Mouse (Mus musculus) limb, embryonic 14.5 days (tissue): ENCODE measurements at regions not wholly inside any gene's neighbourhood (a gene's known extent, or its start where the extent isn't known, plus 50 kb on each side); places are given as distances from the start of the nearest gene placed in this dataset.

Source experiments
- ATAC-seq: fragments of 200-750 bp; cut with Nextera tagmentation; 2 replicates; pipeline ENCODE4 v1.8.0; 2017; ENCODE audit warnings: low read depth, moderate number of reproducible peaks, moderate TSS enrichment; ENCODE audit not compliant: low FRiP score
- DNase-seq: peaks from one replicate; pipeline ENCODE4 v3.0.0-alpha.2; 2015; ENCODE audit warnings: low spot score
- H3K27ac ChIP-seq: fragments of 300-500 bp; sonication (generic); replicated peaks from 2 replicates; pipeline ENCODE4 v1.5.1; 2014; ENCODE audit warnings: low read depth, mild to moderate bottlenecking, low read length, moderate library complexity, mixed read lengths
- H3K27me3 ChIP-seq: fragments of 300-500 bp; sonication (generic); 2 replicates; pipeline ENCODE4 v1.6.1; 2014; ENCODE audit warnings: low read length, mixed read lengths; ENCODE audit not compliant: control insufficient read depth, insufficient read depth
- H3K36me3 ChIP-seq: fragments of 300-500 bp; sonication (generic); 2 replicates; pipeline ENCODE4 v1.6.1; 2014; ENCODE audit warnings: mild to moderate bottlenecking, low read length, moderate library complexity, mixed read lengths; ENCODE audit not compliant: control insufficient read depth, insufficient read depth
- H3K4me1 ChIP-seq: fragments of 300-500 bp; sonication (generic); 2 replicates; pipeline ENCODE4 v1.6.1; 2014; ENCODE audit warnings: antibody characterized with exemption, low read length, mixed read lengths; ENCODE audit not compliant: control insufficient read depth, insufficient read depth
- H3K4me2 ChIP-seq: fragments of 300-500 bp; sonication (generic); replicated peaks from 2 replicates; pipeline ENCODE4 v1.6.1; 2014; ENCODE audit warnings: low read depth, mild to moderate bottlenecking, low read length, moderate library complexity; ENCODE audit not compliant: severe bottlenecking
- H3K4me3 ChIP-seq: fragments of 300-500 bp; sonication (generic); replicated peaks from 2 replicates; pipeline ENCODE4 v1.5.1; 2014; ENCODE audit warnings: low read length
- H3K9ac ChIP-seq: fragments of 300-500 bp; sonication (generic); 2 replicates; pipeline ENCODE4 v1.6.1; 2014; ENCODE audit warnings: mild to moderate bottlenecking, low read depth, low read length, moderate library complexity; ENCODE audit not compliant: severe bottlenecking
- H3K9me3 ChIP-seq: fragments of 300-500 bp; sonication (generic); 2 replicates; pipeline ENCODE4 v1.6.1; 2016; ENCODE audit warnings: low read length; ENCODE audit not compliant: control insufficient read depth
- POLR2A ChIP-seq: fragments of 200-500 bp; IDR thresholded peaks from 2 replicates; pipeline ENCODE4 v1.8.0; 2012; ENCODE audit warnings: inconsistent platforms, mild to moderate bottlenecking, moderate library complexity, borderline replicate concordance; ENCODE audit not compliant: insufficient read depth, insufficient read length; ENCODE audit errors: extremely low read depth

- H3K4me1 ChIP-seq = no peaks in the 10 kb centered on the region; the same call in 1 of the 2 replicates
- H3K4me3 ChIP-seq = no peak overlapping the region
- H3K9ac ChIP-seq = no peak overlapping the region
- no peak overlapping the region for H3K27ac ChIP-seq
- no peaks in the 10 kb centered on the region for H3K9me3 ChIP-seq
- DNase-seq (peak; percentile 42), ATAC-seq (no peak)
- H3K27me3 ChIP-seq = no peaks in the 10 kb centered on the region
- no peak overlapping the region for H3K4me2 ChIP-seq
- H3K36me3 ChIP-seq = no peaks in the 10 kb centered on the region
- no peak for TF ChIP-seq POLR2A
Measured at GRCm38 (mm10) chr2:42845489-42845888, 192.1 kb upstream of the Lrp1b start.
